Mouse (Mus musculus): Measurements from ENCODE around the gene Stard13. TPM values are rescaled to one million over a fixed set of nuclear protein-coding genes. Genes with fewer than 3 reads are reported as not detected.

Stard13 gene
- polyA plus RNA-seq, 1 experiment from 2014 or later = 4.2 TPM

DNA sequence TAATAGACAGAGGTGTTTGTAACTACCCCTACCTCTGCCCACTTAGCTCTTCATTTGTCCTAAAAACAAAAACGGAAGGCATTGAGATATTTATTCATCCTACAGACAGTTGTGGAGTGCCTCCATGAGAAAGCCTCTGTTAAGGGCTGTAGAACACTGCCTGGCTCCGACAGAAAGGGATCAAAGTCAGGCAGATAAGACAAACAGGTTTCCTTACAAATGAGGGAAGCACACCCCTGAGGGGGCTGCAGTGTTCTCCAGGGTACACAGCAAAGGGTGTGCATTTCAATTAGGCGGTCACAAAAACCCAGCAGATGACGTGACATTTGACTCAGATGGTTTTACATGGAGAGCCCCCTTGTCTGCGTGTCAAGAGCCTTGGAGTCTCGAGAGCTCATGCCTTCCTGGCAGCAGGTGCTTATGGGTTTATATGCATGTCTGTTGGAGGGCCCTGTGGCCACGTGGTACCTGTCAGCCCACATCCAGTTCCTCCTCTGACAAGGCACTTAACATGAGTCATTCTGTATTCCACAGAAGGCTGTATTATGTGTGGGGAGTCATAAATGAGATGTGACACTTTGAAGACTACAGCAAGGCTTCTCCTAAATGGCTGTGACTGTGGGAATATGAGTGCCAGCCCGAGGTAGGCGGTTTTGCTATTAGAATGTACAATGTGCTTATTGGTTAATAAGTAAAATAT lies 129.1 kb downstream of the Stard13 start:
- Histone ChIP-seq H3K27me3 (replicated peaks; ENCODE audit: low read depth, poor library complexity, severe bottlenecking) (no peaks in the 10 kb centered on the region), H3K36me3 (replicated peaks) (no peaks in the 10 kb centered on the region), H3K4me3 (no peak overlapping the region), H3K27ac (replicated peaks) (no peak overlapping the region), H3K9me3 (no peaks in the 10 kb centered on the region), H3K4me1 (peaks cover 16% of the 10 kb centered on the region)
- no peak for DNase-seq (ENCODE audit: low spot score)
- WGBS = 70% methylated on average over 9 of the region's 9 CpGs

DNA sequence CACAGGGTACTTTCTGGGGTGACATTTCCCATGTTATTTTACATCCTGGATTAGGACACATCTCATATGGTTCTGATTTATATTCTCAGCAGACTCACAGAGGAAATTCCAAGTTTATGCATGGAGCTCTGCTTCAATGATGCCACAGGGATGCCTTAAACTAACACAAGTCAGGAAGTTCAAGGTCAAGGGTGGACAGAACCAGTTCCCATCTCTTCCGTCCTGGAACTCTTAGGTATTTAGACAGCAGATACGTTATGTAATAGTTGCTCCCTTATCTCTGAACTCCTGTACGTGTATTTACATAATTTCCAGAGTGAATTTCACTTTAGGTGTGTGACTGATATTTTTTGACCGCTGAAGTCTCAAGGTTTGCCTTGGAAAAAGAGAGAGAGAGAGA lies 130.4 kb downstream of the Stard13 start:
- WGBS = 50% methylated on average over 4 of the region's 4 CpGs
- no peak for DNase-seq (ENCODE audit: low spot score)

DNA sequence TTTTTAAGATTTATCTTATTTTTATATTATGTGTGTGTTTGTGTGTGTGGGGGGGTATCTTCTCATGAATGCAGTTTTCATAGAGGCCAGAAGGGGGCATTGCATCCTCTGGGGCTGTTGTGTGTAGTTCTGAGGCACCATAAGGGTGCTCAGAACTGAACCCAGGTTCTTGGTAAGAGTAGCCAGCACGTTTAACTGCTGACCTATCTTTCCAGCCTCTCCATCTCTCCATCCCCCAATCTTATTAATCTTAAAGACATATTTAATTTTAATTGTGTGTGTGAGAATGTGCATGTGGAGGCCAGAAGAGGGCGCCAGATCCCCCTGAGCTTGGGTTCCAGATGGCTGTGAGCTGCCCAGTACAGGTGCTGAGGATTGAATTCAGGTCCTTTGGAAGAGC lies 131.4 kb downstream of the Stard13 start:
- Histone ChIP-seq H3K4me1 (peaks cover 7% of the 10 kb centered on the region), H3K9me3 (no peaks in the 10 kb centered on the region), H3K36me3 (replicated peaks) (no peaks in the 10 kb centered on the region), H3K27me3 (replicated peaks; ENCODE audit: low read depth, poor library complexity, severe bottlenecking) (no peaks in the 10 kb centered on the region), H3K27ac (replicated peaks) (no peak overlapping the region), H3K4me3 (no peak overlapping the region)
- WGBS = 43% methylated on average over 2 of the region's 2 CpGs
- DNase-seq (ENCODE audit: low spot score) = no peak

More for the DNA sequence above, 130.4 kb downstream of the Stard13 start:
- no peak overlapping the region for H3K4me3 ChIP-seq
- H3K27me3 ChIP-seq (replicated peaks; ENCODE audit: low read depth, poor library complexity, severe bottlenecking) = no peaks in the 10 kb centered on the region
- H3K9me3 ChIP-seq = no peaks in the 10 kb centered on the region
- H3K4me1 ChIP-seq = peaks cover 10% of the 10 kb centered on the region; the same call in 1 of the 2 replicates
- H3K27ac ChIP-seq (replicated peaks) = no peak overlapping the region
- H3K36me3 ChIP-seq (replicated peaks) = no peaks in the 10 kb centered on the region

DNA sequence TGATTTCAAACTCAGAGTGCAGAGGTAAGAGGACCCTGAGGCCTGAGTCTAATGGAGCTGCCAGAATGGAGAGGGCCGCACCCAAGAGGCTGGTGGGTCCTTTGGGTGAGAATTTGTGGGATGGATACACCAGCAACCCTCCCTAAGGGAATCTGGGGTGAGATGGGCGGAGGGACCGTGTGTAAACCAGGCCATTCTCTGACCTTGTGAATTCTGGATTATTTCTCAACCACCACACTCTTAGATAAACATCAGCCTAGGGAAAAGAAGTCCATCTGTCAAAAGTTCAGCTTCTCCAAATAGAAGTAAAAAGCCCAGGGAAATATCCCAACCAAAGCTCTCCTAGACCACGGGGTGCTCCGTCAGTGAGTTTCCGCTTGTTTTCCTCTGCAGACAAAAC lies 137.6 kb downstream of the Stard13 start:
- H3K27me3 ChIP-seq (replicated peaks; ENCODE audit: low read depth, poor library complexity, severe bottlenecking) = no peaks in the 10 kb centered on the region
- 83% methylated on average over 6 of the region's 6 CpGs for WGBS
- H3K27ac ChIP-seq (replicated peaks) = no peak overlapping the region; the same call in 1 of the 2 replicates
- no peaks in the 10 kb centered on the region for H3K9me3 ChIP-seq
- H3K4me3 ChIP-seq = no peak overlapping the region
- peaks cover 19% of the 10 kb centered on the region for H3K4me1 ChIP-seq
- DNase-seq (ENCODE audit: low spot score) = no peak
- H3K36me3 ChIP-seq (replicated peaks) = no peaks in the 10 kb centered on the region

DNA sequence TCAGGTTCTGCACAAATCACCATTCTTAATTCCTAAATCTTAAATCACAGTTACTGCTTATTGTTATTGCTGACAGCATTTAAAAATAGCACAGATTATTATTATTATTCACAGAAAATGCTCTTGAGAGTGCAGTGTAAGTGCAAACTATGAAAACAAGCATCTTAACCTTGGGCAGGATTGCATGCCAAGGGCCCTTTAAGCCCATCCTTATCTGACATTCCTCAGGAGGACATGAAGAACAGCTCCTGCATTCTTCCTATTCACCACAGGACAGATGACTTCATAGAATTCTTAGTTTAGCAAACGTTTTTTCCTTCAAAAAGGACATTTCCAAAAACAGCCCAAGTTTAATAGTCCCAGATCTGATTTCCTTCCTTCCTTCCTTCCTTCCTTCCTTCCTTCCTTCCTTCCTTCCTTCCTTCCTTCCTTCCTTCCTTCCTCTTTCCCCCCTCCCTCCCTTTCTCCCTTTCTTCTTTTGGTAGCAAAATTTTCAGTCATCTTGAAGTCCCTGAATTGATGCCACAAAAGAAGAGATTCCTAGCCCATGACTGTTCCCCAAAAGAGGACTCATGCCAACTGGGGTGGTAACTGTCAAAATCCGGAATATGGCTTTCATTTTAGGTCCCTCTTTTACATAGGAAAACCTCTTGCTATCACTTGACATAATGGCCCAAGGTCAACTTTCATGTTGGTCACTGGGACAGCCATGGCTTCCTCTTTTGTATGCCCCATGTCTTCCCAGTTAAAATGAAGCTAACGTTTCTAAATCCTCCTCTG lies 140.6 kb downstream of the Stard13 start:
- H3K27me3 ChIP-seq (replicated peaks; ENCODE audit: low read depth, poor library complexity, severe bottlenecking) = no peaks in the 10 kb centered on the region
- peaks cover 23% of the 10 kb centered on the region for H3K4me1 ChIP-seq
- no peak overlapping the region for H3K4me3 ChIP-seq
- 67% methylated on average over 3 of the region's 3 CpGs for WGBS
- no peaks in the 10 kb centered on the region for H3K9me3 ChIP-seq
- H3K36me3 ChIP-seq (replicated peaks) = no peaks in the 10 kb centered on the region
- DNase-seq (ENCODE audit: low spot score) = no peak
- no peak overlapping the region for H3K27ac ChIP-seq (replicated peaks)

DNA sequence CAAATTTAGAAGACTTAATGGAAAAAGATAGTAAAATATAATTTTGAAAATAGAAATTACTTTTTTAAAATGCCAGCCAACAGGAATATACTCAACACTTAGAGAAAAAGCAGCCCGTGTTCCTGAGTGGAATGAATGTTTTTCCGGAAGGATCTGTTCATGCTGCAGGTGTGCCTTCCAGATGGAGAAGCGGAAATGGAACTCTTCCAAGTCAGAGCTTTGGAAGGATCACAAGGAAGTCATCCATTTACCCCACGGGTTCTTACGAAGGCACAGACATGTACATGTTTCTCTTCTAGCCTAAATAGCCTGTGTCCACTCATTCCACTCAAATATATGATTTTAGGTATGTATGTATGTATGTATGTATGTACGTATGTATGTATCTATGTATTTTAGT lies 142.6 kb downstream of the Stard13 start:
- H3K9me3 ChIP-seq = no peaks in the 10 kb centered on the region
- no peaks in the 10 kb centered on the region for H3K36me3 ChIP-seq (replicated peaks)
- H3K27me3 ChIP-seq (replicated peaks; ENCODE audit: low read depth, poor library complexity, severe bottlenecking) = no peaks in the 10 kb centered on the region
- no peak overlapping the region for H3K4me3 ChIP-seq
- 95% methylated on average over 6 of the region's 6 CpGs for WGBS
- peaks cover 24% of the 10 kb centered on the region for H3K4me1 ChIP-seq
- H3K27ac ChIP-seq (replicated peaks) = no peak overlapping the region
- no peak for DNase-seq (ENCODE audit: low spot score)

DNA sequence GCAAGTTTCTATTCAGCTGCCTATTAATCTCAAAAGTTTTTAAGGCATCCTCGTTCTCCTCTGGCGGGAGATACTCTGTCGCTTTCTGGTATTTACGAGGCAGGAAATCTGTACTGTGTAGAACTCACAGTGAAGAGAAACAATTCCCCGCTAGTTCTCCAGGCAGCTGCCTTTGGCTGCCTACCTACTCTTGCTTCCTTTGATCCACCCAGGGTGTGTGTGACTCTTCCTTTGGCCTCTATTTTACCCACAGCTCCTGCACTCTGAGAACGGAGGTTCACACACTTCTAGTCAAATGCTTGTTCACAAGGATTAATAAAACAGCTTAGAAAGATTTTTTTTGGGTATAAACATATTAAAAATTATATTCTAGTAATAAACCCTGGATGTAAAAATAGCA lies 144.4 kb downstream of the Stard13 start:
- peaks cover 22% of the 10 kb centered on the region for H3K4me1 ChIP-seq
- no peak overlapping the region for H3K27ac ChIP-seq (replicated peaks)
- no peak overlapping the region for H3K4me3 ChIP-seq
- H3K27me3 ChIP-seq (replicated peaks; ENCODE audit: low read depth, poor library complexity, severe bottlenecking) = no peaks in the 10 kb centered on the region
- 81% methylated on average over 6 of the region's 6 CpGs for WGBS
- H3K9me3 ChIP-seq = no peaks in the 10 kb centered on the region
- DNase-seq (ENCODE audit: low spot score) = no peak
- H3K36me3 ChIP-seq (replicated peaks) = no peaks in the 10 kb centered on the region

DNA sequence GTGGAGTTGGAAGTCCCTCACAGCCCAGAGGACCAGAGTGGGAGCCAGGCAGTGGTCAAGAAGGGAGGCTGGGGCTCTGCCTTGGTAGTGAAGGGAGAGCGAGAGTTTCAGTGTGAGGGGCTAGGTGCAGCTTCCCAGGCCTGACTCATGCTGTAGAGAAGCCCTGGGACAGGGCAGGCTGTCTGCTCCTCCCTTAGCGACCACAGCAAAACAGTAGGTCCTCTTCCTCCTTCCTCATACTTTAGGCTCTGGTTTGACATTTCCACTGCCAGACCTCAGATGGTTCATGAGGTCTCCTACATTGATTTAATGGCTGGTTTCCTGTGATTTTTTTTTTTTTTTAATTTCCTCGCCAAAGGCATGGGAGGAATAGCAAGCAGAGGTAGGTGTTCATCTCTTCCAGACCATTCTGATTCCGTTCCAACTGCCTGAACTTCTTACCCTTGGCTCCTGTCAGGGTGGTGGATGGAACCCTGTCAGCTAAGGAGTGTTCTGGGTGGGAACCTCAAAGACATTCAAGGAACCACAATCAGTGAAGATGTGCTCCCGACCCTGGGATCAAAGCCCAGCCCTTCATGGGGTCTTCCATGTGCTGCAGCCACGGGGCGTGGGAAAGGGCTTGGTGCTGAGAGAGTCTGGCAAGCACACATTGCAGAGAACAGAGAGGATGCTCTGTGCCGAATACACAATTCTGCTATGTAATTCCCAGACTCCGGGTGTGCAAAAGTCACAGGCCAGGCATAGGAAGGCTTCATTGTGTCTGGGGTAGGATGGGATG lies 147.0 kb downstream of the Stard13 start:
- no peaks in the 10 kb centered on the region for H3K27me3 ChIP-seq (replicated peaks; ENCODE audit: low read depth, poor library complexity, severe bottlenecking)
- no peak overlapping the region for H3K4me3 ChIP-seq
- DNase-seq (ENCODE audit: low spot score) = no peak
- H3K4me1 ChIP-seq = peaks cover 22% of the 10 kb centered on the region
- 68% methylated on average over 9 of the region's 9 CpGs for WGBS
- no peak overlapping the region for H3K27ac ChIP-seq (replicated peaks)
- no peaks in the 10 kb centered on the region for H3K36me3 ChIP-seq (replicated peaks)
- H3K9me3 ChIP-seq = no peaks in the 10 kb centered on the region

DNA sequence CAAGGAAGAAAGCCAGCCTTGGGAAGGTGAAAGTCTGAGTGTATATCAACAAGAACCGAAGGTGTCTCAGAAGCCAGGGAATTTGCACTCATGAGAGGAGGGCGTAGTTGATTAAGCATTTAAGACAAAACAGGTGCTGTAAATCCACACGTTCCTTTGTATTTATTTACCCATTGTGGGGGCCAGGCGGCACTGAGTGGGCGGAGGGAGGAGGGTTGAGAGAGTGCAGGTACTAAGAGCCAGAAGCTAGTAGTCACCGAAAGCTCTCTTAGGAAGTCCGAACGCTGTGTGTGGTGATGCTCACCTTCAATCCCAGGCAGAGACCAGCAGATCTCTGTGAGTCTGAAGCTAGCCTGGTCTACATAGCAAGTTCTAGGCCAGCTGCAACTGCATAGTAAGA lies 147.9 kb downstream of the Stard13 start:
- Histone ChIP-seq H3K4me1 (peaks cover 22% of the 10 kb centered on the region), H3K27me3 (replicated peaks; ENCODE audit: low read depth, poor library complexity, severe bottlenecking) (no peaks in the 10 kb centered on the region), H3K9me3 (no peaks in the 10 kb centered on the region), H3K36me3 (replicated peaks) (no peaks in the 10 kb centered on the region), H3K4me3 (no peak overlapping the region), H3K27ac (replicated peaks) (no peak overlapping the region; the same call in 1 of the 2 replicates)
- WGBS = 84% methylated on average over 8 of the region's 8 CpGs
- DNase-seq (ENCODE audit: low spot score) = no peak

DNA sequence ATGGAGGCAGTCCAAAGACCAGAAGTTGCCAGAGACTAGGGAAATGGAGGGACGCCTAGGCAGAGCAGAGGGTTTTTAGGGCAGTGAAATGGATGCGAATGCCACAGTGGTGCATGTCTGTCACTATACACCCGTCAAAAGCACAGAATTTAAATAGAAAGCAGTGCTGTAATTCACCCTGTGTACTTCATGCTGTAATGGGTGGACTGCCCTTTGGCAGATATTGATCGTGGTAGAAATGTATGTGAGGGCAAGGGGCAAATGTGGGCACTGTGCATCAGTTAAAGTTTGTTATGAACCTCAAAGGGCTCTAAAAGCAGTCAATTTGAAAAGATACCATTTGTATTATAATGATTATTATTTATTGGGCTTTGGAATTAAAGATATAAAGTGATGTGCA lies 153.4 kb downstream of the Stard13 start:
- 86% methylated on average over 4 of the region's 4 CpGs for WGBS
- no peaks in the 10 kb centered on the region for H3K9me3 ChIP-seq
- H3K36me3 ChIP-seq (replicated peaks) = no peaks in the 10 kb centered on the region
- DNase-seq (ENCODE audit: low spot score) = no peak
- no peak overlapping the region for H3K27ac ChIP-seq (replicated peaks)
- no peaks in the 10 kb centered on the region for H3K27me3 ChIP-seq (replicated peaks; ENCODE audit: low read depth, poor library complexity, severe bottlenecking)
- H3K4me3 ChIP-seq = no peak overlapping the region
- no peaks in the 10 kb centered on the region for H3K4me1 ChIP-seq

DNA sequence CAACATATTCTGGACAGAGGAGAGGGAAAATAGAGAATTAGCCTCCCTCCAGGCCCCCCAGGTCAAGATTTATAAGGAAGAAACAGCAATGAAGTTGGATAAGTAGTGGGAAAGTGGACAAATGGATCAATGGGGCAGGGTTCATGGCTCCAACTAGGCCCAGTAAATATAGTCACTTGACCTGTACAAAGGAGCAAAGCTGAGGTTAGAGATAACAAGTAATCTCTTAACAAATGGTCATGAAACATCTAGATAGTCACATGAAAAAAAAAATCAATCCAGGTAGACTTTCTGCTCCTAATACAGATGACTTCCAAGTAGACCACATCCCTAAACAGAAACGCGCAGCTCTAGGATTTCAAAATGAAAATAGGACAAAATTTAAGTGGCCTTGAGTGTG lies 155.7 kb downstream of the Stard13 start:
- no peak overlapping the region for H3K27ac ChIP-seq (replicated peaks)
- WGBS = 91% methylated on average over 2 of the region's 2 CpGs
- H3K9me3 ChIP-seq = no peaks in the 10 kb centered on the region
- no peaks in the 10 kb centered on the region for H3K4me1 ChIP-seq
- H3K27me3 ChIP-seq (replicated peaks; ENCODE audit: low read depth, poor library complexity, severe bottlenecking) = no peaks in the 10 kb centered on the region
- H3K36me3 ChIP-seq (replicated peaks) = no peaks in the 10 kb centered on the region
- DNase-seq (ENCODE audit: low spot score) = no peak
- H3K4me3 ChIP-seq = no peak overlapping the region

DNA sequence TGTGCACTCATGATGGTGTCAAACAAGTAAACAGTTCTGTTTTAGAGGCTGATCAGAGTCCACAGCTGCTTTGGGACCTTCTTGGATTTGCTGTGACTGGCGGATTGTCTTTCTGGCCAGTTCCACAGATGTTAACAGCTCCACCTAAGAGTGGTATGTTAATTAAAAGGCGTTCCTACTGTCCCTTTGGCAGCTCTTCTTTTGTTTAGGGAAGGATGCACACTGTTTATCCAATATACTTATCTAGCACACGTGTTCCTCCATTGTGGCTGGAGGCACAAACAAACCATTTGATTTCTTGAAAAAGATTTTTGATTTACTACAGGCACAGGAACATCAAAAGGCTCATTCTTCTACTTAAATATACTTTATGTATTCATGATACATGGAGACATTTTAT lies 156.7 kb downstream of the Stard13 start:
- H3K27ac ChIP-seq (replicated peaks) = no peak overlapping the region
- no peaks in the 10 kb centered on the region for H3K9me3 ChIP-seq
- H3K4me3 ChIP-seq = no peak overlapping the region
- no peaks in the 10 kb centered on the region for H3K27me3 ChIP-seq (replicated peaks; ENCODE audit: low read depth, poor library complexity, severe bottlenecking)
- no peak for DNase-seq (ENCODE audit: low spot score)
- H3K36me3 ChIP-seq (replicated peaks) = no peaks in the 10 kb centered on the region
- WGBS = 73% methylated on average over 3 of the region's 3 CpGs
- peaks cover 5% of the 10 kb centered on the region; the same call in 1 of the 2 replicates for H3K4me1 ChIP-seq
